Mouse (Mus musculus) CD4-positive, CD25-positive, alpha-beta regulatory T cell, adult 4 months (primary cell): Measurements from ENCODE around the gene Ifi207. TPM values are rescaled to one million over a fixed set of nuclear protein-coding genes. Genes with fewer than 3 reads are reported as not detected.
A peak's percentile ranks its signal among the peaks of the same experiment; 100 is the strongest.
"Not testable (repeated sequence)": the region's sequence is repeated elsewhere in the genome, so short reads cannot be mapped to it uniquely, and the experiment has no call there.

Experiments
- ATAC-seq: one replicate; pipeline ENCODE4 v1.8.0; 2017
- polyA plus RNA-seq, 2 experiments: library from polyadenylated mRNA; unstranded; fragments of 100-300 nt; shearing (Covaris generic); gene quantifications; one replicate each; pipeline ENCODE4 v1.2.1; 2017

Gene Ifi207
- polyA plus RNA-seq, result under 1 TPM; 0.09 to 0.16 TPM

DNA sequence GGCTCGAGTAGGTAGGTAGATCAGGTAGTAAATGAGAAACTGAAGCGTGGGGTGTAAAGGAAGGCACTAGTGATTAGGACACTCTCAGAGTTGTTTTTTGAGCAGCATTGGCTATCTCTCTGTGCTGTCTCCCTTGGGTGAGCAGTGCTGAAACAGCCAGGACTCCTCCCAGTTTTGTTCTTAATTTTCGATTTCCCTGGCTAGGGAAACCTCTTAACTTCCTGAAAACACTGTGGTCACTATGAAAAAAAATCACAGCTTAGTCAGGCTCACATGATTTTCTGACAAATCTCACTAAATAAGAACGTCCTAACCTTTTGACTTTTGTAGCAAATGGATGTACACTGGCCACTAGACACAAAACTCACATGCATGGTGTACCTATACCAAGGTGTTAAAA is at the start of gene Ifi207:
TSS of gene Ifi207 (minus strand) at position 92 of the 400 bp plus-strand sequence.
- no peak for ATAC-seq

DNA sequence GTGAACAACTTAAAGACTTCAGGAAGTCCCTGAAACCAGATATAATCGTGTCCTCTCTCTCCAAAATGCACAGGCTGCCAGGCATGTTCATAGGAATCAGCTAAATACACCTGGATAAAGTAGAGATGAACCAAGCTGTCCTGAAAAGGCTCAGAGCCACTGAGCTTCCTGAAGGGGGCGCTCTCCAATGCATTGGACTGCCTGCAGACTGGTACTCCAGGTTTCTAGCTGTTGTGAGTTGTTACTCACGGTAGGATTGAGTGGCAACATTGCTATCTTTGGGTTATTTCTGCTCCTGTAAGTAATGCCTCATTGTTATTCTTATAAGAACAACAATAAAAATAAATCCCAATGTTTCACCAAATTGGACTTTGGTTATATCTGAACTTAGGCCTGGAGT is 31.9 kb upstream of the Ifi207 start:
- ATAC-seq, result not testable (repeated sequence)

DNA sequence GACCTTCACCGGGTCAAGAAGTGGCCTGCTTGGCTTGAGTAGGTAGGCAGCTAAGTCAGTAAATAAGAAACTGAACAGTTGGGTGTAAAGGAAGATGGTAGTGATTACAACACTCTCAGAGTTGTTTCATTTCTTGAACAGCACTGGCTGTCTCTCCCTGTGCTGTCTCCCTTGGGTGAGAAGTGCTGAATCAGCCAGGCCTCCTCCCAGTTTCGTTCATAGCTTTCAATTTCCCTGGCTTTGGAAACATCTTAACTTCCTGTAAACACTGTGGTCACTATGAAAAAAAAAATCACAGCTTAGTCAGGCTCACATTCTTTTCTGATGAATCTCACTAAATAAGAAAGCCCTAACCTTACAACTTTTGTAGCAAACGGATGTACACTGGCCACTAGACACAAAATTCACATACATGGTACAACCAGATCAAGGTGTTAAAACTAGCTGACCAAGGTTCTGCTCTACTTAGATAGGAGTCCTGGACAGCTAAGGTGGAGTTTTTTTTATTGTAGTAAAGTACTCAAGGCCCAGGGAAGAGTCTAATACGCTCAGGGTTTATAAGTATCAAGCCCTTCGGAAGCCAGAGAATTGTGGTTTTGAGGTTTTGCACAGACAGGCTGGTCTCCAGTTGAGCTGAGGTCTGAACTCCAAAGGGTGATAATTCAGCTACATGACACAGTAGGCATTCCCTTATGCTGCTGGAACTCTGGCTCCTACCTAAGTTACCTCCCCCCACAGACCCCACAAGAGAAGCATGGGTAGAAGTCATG is 25.5 kb upstream of the Ifi207 start, which contains the start of gene Ifi204:
TSS of gene Ifi204 (minus strand) at position 96 of the 770 bp plus-strand sequence.
- ATAC-seq, result not testable (repeated sequence)

DNA sequence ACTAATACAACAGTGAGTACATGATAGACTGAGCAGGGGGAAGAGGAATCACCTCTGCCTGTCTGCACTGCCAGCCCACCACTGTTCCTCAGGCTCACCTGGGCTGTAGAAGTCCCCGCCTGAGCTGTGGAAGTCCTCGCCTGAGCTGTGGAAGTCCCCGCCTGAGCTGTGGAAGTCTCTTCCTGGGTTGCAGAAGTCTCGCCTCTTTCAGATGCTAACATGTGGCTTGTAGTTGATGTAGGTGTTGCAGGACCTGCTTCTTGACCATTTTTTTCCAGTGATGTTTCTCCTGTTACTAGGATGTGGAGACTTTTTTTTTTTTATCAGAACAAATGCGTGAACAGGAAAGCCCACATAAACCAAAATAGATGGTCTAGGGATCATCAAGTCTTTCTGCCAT is 18.5 kb upstream of the Ifi207 start:
- ATAC-seq, result peak; percentile 92

DNA sequence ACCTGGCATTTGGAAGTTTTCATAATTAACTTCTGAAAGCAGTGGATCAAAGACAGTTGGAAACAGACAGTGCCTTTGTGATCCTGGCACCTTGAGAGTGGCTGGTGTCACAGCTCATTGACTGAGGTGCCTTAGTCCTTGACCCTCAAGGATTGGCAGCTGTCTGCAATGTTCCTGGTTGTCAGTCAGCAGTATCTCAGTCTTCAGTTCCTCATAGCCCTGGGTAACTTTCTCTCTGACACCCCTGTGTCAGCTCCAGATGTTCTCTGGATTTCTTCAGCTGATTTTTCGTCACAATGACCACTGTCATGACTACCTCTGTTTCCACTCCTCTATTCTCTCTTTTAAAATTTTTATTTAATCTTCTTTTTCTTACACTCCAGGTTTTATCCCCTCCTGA is 715 bp upstream of the Ifi207 start:
- ATAC-seq, result no peak

DNA sequence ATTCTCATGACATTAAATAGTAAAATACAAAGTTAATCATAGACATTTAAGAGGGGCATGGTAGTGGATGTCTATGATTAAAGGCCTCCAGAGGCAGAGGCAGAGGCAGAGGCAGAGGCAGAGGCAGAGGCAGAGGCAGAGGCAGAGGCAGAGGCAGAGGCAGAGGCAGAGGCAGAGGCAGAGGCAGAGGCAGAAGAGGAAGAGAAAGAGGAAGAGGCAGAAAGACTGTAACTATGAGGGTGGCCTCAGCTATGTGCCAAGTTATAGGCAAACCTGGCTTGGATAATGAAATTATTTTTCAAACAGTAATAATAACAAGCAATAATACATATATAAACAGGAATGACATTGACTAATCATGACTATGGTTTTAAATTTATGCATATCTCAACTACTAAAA is 1.0 kb downstream of the Ifi207 start:
- no peak for ATAC-seq

DNA sequence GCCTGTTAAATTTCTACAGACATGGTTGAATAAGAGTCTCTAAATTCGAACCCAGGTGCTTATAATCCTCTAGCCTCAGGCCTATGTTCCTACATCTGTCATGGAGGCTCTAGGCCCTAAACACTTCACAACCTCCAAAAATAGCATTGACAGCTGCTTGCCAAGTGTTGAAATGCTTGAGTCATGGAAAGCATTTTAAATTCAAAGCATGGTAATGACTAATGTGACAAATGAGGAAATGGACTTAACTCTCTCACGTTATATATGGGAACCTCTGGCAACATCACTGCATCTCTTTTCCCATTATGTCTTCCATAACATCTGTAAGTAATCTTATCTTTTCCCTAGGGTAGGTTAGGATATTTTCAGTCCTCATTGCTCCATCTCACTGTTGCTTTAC is 4.6 kb downstream of the Ifi207 start:
- no peak for ATAC-seq

DNA sequence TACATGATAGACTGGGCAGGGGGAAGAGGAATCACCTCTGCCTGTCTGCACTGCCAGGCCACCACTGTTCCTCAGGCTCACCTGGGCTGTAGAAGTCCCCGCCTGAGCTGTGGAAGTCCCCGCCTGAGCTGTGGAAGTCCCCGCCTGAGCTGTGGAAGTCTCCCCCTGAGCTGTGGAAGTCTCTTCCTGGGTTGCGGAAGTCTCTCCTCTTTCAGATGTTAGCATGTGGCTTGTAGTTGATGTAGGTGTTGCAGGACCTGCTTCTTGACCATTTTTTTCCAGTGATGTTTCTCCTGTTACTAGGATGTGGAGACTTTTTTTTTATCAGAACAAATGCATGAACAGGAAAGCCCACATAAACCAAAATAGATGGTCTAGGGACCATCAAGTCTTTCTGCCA is 6.5 kb downstream of the Ifi207 start:
- peak; percentile 29 for ATAC-seq

DNA sequence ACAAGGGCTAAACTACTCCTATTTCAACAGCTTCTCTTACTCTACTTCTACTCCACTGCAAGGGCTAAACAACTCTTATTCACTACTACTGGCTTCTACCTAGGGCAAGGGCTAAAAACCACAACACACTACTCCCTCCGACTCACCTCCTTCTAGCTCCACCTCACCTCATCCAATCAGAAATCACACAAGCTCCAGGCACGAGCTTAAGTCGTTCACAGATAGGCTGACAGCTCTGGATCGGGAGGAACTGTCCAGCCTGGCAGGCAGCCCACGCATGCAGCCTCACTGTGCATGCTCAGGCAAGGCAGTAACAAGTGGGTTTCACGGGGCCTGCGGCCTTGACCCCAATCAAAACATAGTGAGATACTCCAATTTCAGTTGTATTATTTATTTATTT is 8.3 kb downstream of the Ifi207 start:
- ATAC-seq, result no peak

DNA sequence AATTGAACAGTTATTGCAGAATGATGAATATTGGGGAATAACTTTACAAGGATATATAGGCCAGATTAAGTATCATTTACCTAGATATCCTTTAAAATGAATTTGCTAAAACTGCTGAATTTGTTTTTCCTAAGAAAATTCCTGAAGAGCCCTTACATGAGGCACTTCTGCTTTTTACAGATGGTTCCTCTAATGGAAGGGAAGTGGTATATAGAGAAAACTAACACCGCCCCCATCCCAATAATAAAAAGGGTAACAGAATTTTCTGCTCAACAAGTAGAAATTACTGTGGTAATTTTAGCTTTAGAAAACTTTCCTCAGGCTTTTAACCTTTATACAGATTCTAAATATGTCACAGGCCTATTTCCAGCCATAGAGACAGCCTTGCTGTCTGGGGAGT is 47.3 kb downstream of the Ifi207 start:
- no peak for ATAC-seq

DNA sequence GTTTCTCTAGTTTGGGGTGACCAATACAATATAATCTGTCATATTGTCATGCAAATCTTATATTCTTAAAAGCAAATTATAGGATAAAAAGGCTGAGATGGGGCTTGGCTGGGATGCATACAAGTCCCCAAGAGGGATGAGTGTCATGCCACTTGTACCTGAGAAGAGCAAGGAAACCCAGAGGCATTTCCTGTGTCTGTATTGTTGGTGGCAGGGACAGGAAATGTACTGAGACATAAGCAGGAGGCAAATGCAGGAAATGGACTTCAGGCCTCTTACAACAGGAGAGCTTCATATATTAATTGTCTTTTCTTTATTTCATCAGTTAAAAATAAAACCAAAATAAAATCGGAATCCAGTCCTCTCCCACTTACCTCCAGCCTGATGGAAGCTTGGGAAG is 62.9 kb downstream of the Ifi207 start:
- peak; percentile 70 for ATAC-seq

DNA sequence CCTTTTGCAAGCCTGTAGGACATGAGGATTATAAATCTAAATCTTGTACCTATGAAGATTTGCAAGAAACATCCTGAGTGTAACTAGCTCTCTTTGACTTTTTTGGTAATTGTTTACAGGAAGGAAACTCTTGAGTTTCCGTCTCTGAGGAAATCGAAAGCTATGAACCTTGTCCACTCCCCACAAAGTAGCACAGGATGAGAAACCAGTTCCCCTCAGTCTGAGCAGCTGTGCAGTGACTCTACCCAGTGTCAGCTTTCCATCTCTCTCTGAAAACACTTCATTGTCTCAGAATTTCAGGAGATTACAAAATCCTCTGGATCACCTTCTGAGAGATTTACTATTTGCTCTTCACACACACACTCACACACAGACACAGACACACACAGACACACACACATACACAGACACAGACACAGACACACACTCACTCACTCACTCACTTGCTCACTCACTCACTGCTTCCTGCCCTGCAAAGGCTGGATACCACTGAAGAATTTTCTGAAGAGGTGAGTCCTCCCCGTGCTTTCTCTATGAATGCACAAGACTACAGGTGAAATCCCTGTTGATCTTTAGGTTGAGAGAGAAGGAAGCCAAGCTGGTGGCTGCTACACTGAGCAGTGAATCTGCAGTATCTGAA is 68.0 kb downstream of the Ifi207 start, which contains the start of gene Ifi208:
TSS of gene Ifi208 (plus strand) at position 218 of the 640 bp plus-strand sequence.
- ATAC-seq, result peak; percentile 89

Other genes starting within 250 kb of the Ifi207 start
- gene Ifi214, start 205.8 kb downstream of the Ifi207 start, polyA plus RNA-seq, result 10 to 100 TPM; 35.1 to 36.6 TPM
- 100 to 1,000 TPM in 1 of 2 experiments, 10 to 100 TPM in 1; 96.5 to 102 TPM for gene Ifi213, start 142.5 kb downstream of the Ifi207 start, polyA plus RNA-seq
- 100 to 1,000 TPM; 194 to 235 TPM for gene Ifi209, start 110.8 kb downstream of the Ifi207 start, polyA plus RNA-seq
- gene Ifi208, start 68.1 kb downstream of the Ifi207 start, polyA plus RNA-seq, result 10 to 100 TPM; 74.3 to 81.2 TPM
- gene Ifi204, start 25.2 kb upstream of the Ifi207 start, polyA plus RNA-seq, result 1 to 10 TPM in 1 of 2 experiments, not detected in 1; 1.1 TPM
- gene Ifi211, start 171.3 kb upstream of the Ifi207 start, polyA plus RNA-seq, result 1 to 10 TPM; 1.2 to 1.5 TPM
- gene Mndal, start 200.7 kb upstream of the Ifi207 start, polyA plus RNA-seq, result 100 to 1,000 TPM; 417 to 550 TPM
- gene Ifi203, start 200.9 kb upstream of the Ifi207 start, polyA plus RNA-seq, result 100 to 1,000 TPM; 265 to 384 TPM
- not detected for gene Ifi202b, start 241.0 kb upstream of the Ifi207 start, polyA plus RNA-seq